Mouse (Mus musculus): ENCODE results near the gene Gpcpd1.

The Gpcpd1 gene

DNA sequence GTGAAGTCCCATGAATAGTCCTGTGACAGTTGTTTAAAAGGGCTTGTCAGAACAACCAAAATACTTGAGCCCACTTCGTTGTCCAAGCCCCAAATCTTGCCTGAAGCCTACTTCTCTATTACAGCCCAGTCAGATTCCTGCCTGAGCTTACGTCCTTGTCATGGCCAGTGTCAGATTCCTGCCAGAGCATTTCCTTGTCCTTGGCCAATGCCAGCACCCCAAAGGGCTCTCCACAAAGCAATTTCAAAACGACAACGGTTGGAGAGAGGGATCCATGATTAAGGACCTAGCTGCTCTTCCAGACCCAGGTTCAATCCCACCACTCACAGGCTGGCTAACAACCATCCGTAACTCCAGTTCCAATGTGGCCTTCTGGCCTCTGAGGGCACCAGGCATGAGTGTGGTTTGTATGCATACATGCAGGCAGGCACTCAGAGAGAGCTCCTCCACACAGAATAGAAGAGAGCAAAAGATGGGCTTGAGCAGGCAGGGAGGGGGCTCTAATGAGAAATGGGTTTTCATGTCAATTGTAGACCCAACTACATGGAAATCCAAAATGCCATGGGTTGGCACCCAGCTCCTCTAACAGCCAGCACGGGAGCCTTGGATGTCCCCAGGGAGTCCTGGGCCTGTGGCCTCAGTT lies 70.2 kb downstream of the Gpcpd1 start:
- no peak for DNase-seq (ENCODE audit: low spot score in 2 of 2)

DNA sequence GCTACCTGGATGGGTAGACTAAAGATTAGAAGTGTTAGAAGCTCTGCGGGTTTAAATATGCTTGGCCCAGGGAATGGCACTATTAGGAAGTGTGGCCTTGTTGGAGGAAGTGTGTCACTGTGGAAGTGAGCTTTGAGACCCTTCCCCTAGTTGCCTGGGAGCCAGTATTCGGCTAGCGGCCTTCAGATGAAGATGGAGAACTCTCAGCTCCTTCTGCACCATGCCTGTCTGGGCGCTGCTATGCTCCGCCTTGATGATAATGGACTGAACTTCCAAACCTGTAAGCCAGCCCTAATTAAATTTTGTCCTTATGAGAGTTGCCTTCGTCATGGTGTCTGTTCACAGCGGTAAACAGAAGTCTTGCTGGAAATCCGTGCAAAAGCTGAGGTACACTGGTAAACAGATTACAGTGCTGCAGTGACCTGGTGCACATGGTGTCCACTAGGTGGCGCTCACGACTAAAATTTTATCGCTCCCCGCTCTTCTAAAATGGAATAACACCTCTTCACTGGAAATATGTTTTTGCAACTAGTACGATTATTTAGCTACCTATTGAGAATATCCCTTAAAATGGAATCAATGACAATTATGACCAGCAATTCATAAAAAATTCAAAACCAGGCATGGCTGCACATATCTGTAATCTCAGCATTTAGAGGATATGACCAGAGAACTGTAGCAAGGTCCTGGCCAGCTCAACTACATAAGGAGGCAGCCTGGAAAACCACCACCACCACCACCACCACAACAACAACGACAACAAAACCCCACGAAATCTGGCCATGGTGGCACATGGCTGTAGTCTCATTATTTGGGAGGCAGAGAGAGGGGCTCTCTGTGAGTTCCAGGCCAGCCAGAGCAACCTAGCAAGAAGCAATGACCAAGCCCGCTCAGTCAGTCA lies 71.1 kb downstream of the Gpcpd1 start:
- peak in 1 of 2 experiments; percentile 72 for DNase-seq (ENCODE audit: low spot score in 2 of 2)

DNA sequence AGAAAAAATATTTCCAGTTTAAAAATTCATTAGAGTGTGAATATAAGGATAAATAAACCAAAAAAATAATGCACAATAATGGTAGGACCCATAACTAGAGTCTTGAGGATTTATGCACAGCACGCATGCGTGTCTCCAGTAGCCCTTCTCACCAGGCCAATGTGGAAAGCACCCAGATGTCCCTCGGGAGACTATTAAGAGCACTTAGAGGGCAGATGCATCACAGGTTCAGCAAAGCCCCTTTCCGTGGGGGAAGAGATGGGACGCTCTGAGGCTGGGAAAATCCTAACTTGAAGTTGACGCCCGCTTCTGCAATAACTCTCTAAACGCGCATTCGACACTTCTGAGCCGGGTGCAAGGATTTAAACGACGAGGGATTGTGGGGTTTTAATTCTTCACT lies 71.9 kb downstream of the Gpcpd1 start:
- no peak for DNase-seq (ENCODE audit: low spot score in 2 of 2)

DNA sequence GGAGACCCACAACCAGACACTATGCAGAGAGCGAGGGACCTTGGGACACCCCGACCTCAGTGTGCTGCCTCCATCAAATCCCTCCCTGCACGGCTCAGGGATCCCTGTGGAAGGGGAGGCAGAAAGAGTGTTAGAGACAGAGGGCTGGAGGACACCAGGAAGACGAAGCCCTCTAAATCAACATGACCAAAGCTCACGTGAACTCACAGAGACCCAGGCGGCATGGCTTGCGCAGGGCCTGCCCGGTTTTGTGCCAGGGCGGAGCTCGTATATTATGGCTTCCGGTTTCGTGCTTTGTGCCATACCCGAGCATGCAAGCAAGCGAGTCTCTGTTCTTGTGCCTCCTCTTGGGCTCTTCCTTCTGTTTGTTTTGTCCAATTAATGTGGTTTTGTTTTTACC lies 72.5 kb downstream of the Gpcpd1 start:
- no peak for DNase-seq (ENCODE audit: low spot score in 2 of 2)

DNA sequence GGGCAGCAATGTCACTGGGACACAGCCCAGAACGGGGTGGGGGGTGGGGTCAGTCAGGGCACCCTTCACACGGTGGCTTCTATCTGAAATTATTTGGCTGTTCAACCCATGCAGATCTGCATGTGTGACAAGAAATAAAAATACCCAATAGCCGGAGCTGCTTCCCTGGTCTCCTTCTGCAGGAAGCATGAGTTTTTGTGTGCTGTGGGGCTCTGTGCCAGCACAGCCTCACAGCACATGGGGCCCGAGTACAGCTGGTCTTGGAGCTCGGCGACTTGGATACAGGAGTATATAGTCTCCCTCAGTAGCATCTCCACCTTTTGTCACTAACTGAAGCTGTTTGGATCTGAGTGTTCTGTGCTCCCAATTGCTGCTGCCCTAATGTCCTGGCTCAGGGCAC lies 73.2 kb downstream of the Gpcpd1 start:
- DNase-seq (ENCODE audit: low spot score in 2 of 2), result peak in 1 of 2 experiments; percentile 50

DNA sequence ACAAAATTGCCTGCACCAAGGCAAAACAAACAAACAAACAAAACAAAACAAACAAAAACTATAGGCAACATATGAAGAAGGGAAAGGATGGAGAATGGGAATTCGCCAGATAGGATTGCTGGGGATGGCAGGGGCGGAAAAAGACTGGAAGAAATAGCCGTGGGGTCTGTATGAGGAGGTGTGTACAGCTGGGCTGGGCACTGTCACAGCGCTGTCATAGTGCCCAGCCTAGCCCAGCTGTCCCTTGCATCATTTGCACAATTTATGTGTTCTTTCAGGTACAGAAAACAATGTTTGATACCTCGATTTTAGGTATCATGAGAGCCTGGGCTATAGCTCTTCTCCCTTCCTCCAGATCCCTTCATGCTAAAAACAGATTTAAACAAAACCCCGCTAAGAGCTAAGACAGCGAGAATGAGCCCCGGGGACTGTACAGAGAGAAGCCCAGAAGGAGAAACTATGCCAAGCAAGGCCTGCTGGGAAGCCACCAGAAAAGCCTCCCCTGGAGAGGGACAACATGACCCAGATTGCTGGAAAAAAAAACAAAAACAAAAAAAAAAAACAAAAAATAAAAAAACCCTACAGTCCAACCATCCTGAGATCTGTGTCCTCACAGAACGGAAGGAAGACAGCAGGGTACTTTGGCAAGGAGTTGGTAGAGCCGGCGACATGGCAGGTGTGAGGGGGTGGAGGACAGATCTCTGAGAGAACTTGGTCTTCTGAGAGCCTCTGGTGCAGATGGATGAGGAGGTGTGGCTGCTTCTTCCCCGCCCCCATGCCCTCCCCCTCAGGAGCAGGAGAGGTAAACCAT lies 74.0 kb downstream of the Gpcpd1 start:
- DNase-seq (ENCODE audit: low spot score in 2 of 2), result peak in 1 of 2 experiments; percentile 71

DNA sequence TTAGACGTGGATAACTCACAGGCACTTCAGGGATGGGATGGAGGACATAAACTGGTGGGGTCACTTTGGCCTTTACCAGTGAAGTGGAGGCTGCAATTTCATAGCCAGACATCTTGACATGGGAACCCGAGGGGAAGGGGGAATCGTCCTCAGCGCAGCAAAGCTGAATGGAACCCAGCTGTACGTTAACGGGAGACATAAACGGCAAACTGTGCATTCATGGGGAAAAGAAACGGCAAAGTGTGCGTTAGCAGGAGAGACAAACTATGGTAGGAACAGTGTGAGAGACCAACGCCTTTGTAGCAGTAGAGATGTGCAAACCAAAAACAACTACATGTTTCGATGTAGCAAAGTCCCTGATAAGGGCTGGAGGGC lies 74.6 kb downstream of the Gpcpd1 start:
- no peak for DNase-seq (ENCODE audit: low spot score in 2 of 2)

DNA sequence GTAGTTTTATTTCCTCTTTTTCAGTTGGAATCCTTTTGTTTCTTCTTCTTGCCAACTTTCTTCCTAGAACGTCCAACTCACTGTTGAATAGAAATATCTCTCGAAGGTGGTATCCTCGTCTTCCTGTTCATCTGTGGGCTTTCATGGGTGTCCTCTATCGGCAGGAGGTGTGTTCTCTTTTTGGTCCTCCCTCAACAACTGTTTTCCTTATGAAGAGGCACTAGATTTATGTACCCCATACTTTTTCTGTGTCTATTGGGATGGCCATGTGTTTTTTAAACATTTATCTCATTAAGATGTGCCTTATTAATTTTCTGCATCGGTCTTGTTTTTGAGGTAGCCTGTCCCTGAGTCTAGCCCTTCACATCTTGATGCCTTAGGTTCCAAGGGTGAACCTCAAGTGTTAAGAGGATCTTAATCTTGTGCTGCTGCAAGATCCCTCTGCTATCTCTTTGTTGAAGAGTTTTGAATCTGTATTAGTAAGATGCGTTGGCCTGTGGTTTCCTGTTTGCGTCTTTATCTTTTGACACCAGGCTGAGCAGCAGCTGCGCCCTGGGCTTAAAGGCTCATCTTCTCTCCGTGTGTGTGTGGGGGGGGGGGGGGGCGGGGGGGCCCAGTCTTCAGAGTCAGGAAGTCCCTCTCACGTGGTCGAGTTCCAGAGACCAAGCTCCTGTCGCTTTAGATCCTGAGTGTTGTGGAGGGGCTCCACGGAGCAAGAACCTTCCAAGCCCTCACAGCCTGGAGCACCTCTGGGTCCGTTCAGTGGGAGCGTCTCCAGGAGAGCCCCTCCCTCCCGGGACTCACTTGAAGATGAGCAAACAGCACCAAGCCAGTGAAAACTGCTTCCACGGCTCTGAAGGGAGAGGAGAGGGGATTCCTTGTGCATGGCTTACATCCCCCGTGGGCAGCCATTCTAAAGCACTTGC lies 75.2 kb downstream of the Gpcpd1 start:
- DNase-seq (ENCODE audit: low spot score in 2 of 2), result no peak

DNA sequence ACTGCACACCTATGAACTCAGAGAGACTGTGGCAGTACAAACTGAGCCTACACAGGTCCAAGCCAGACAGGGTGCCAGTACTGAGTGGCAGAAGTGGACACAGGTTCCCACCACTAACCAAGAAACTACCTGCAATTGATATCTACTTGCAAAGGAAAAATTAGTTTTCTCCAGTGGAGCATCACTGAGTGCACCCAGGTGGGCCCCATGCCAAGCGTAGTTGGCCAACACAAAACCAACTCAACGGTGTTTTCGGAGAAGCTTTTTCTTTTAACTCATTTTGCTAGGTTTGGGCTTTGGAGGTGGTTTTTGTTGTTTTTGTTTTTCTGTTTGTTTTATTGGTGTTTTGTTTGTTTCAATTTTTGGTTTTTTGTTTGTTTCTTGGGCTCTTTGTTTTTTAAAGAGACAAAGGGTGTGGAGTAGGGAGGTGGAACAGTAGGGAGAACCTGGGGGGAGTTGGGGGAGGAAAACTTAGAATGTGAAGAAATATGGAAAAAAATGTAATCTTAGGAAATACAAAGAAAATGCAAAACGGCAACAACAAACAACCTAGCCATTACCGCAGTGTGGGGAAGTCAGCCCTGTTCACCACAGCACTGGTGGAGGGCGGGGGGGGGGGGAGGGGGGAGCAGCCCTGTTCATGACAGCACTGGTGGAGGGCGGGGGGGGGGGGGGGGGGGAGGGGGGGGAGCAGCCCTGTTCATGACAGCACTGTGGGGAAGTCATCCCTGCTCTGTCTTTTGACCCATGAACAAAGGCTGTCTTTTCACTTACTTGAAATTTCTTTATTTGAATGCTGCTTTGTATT lies 76.3 kb downstream of the Gpcpd1 start:
- no peak for DNase-seq (ENCODE audit: low spot score in 2 of 2)

DNA sequence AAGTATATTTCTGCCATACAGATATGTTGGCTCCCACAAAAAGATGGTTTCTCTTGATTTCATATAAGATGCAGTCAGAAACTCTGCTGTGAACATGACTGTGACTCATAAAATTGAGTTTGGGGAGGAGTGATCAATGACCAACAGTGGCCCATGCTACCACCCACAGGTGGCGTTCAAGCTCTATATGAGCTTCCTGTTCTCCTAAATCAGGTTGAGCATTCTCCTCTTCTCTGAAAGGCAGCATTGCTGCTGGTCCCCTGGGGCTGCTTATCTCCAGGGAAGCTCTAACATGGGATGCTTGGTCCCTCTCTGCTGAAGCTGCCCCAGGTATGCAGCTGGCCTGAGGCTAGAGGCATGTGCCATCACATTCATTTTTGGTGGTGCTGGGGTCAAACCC lies 77.8 kb downstream of the Gpcpd1 start:
- no peak for DNase-seq (ENCODE audit: low spot score in 2 of 2)

DNA sequence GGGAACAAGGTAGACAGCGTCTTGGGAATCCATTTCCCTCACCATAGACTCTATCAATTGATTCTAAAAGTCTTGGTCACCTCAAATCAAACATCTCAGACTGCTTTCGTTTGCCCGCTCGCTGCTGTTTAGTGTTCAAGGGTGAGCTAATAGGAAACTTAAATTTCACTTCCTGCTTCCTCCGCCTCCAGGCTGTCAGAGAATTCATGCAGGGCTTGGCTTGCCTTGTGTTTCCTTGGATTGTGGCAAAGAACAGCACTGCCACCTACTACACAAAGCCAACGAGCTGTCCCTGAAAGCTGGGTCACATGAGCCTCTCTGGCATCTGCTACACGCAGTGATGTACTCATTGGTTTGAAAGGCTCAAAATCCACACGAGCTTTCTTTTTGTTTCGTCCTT lies 78.3 kb downstream of the Gpcpd1 start:
- DNase-seq (ENCODE audit: low spot score in 2 of 2), result peak in 1 of 2 experiments; percentile 46

DNA sequence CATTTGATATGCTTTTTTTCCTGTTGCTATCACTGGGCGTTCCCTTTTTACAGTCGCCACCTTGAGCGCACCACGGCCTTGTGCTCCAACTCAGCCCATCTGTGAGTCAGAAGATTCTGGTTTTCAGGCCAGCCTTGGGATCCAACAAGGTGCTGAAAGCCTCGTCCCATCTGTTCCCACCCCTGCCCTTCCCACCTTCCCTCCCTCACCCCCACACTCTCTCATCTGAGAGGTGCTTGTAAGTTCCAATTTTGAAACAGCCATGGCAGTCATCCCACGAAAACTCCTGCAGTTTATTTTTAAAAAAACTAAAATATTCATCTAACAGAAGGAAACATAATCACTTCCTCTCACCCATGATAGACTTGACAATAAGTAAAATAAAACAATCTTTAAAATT lies 80.0 kb downstream of the Gpcpd1 start:
- DNase-seq (ENCODE audit: low spot score in 2 of 2), result peak in 1 of 2 experiments; percentile 31

DNA sequence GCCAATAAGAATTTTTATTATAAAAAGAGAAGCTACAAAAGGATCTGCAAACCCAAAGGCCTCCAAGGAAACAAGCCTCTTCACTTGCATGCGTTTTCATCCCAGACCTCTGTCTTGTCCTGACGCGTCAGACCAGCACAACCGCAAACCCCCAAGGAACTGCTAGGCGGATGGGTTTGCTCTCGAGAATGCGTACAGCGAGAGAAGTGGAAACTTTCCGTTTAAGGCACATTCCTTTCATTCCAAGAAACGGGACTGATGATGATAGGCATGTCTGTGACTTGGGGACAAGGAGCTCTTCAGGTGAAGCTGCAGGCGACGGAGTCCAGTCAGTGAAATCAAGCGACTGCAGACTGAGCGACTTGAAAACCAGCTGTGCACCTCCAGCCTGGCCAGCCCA lies 80.4 kb downstream of the Gpcpd1 start:
- DNase-seq (ENCODE audit: low spot score in 2 of 2), result no peak

DNA sequence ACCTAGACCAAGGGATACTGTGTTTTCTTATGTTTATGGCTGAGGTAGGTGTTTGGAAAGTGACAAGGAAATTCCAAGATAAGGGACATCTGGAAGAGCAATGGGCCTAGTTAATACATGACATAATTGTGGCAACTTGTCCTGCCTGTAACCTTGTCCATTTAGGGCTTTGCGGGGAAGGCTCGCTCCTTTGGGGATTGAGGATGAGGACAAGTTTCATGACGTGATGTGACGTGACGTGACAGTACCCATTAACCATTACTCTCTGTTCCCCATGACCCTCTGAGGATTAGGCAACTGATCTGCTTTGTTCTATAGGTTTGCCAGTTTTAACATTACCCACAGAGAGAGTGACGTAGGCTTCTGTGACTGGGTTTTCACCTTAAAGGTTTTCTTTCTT lies 81.7 kb downstream of the Gpcpd1 start:
- no peak for DNase-seq (ENCODE audit: low spot score in 2 of 2)

DNA sequence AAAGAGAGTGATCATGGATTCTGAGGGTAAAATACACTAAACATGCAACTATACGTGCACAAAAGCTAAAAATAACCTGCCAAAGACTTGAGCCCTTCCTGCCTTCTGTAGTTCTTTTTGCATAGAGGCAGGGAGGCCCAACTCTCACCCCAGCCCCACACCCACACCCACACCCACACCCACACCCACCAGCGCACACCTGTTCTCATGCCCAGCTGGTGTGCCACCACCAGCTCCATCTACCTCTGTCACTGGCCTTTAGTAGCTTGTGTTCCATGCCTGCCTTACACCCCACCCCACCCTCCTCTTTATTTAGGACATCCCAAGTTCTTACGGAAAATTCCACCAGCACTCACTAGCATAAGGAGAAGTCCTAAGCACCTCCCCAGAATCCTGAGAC lies 89.2 kb downstream of the Gpcpd1 start:
- no peak for DNase-seq (ENCODE audit: low spot score in 2 of 2)

DNA sequence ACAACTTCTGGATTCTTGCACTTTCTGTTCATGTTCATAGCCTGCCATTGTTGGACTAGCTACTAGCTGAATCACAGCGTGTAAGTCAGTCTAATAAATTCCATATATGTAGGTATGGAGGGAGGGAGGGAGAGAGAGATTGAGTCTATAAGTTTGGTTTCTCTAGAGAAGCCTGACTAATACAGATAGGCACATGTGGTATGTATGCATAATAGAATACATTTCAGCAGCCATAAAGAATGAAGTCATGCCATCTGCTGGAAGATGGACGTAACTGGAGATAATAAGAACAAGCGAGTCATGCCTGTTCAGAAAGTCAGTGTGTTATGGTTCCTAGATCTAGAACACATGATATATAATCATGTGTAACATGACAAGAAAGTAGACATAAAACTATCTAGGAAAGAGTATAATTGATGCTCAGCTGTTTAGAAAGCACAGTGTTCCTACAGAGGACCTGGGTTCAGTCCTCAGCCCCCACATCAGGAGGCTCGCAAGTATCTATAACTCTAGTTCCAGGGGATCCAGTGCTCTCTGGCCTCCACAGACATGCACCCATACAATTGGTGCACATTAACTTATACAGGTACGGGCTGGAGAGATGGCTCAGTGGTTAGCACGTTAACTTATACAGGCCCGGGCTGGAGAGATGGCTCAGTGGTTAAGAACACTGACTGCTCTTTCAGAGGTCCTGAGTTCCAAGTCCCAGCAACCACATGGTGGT lies 90.0 kb downstream of the Gpcpd1 start:
- peak in 1 of 2 experiments; percentile 33 for DNase-seq (ENCODE audit: low spot score in 2 of 2)

DNA sequence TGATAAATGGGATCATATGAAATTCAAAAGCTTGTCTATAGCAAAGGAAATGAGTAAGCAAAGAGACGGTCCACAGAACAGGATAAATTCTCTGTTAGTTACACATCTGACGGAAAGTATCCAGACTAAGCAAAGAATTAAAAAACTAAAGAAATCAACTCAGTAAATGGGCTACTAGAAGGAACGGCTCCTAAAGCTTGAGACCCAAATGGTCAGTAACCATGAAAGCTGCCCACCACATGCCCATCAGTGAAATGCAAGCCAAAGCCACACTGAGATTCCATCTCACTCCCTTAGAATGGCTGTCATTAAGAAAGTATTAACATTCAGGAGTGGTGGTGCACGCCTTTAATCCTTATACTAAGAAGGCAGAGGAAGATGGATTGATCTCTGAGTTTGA lies 94.3 kb downstream of the Gpcpd1 start:
- no peak for DNase-seq (ENCODE audit: low spot score in 2 of 2)

DNA sequence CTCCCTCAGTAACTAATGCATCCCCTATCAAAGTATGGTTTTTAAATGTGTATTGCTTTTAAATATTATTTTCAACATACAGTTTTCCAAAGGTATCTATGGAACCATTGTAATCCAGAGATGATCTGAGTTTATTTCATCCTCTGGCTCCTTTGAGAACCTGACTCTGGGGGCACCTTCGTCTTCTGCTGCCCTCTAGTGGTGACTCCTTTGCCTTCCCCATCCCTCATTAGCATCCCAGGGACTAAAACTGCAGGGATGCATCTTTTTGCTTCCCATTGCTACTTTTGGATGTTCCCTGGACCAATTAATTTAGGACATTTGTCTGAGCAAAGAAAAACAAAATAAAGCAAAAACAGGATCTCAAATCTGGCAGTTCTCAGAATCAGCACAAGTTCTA lies 102.1 kb downstream of the Gpcpd1 start:
- peak in 1 of 2 experiments; percentile 74 for DNase-seq (ENCODE audit: low spot score in 2 of 2)

DNA sequence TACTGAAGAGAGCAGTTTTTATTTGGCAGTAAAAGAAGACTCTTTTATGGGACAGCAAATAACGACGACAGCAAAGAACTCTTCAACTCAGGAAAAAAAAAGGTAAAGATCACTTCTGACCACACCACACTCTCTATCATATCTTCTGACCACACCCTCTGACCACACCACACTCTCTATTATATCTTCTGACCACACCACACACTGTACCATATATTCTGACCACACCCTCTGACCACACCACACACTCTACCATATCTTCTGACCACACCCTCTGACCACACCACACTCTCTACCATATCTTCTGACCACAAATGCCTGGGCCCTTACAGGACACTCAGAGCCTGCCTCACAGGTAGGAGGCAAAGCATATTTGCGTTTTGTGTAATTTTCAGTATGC lies 106.0 kb downstream of the Gpcpd1 start:
- DNase-seq (ENCODE audit: low spot score in 2 of 2), result no peak

All from left cerebral cortex, adult 9 months (tissue).